Mouse (Mus musculus) mesoderm, embryonic 11.5 days (tissue): ENCODE results near the gene Olfr1404.
"Not testable (repeated sequence)": the region's sequence is repeated elsewhere in the genome, so short reads cannot be mapped to it uniquely, and the experiment has no call there.

Experiments
- DNase-seq: peaks from one replicate; pipeline ENCODE4 v3.0.0-alpha.2; 2012; ENCODE audit warnings: low read depth, low spot score

Olfr1404 gene

DNA sequence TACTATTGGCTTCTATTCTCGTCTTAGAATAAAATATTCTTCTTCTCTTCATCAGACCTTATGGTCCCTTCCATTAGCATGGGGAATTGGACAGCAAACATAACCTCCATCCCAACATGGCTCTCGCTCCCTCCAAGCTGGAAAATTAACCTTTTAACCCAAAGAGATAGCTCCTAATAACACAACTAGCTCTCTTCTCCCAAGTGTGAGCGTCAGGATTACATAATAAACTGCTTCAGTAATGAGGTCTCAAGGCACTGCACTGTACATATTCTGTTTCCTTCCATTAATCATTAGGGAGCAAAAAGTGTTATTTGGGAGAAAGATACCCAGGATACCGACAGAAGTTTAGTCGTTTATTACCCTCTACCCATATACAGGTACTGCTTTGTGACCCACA, at the start of gene Olfr1404:
Olfr1404 (plus strand) TSS at position 301 of the 400 bp plus-strand sequence.
- no peak for DNase-seq

GRCm38 (mm10) chr1:173174154-173174842, 37.9 kb upstream of the Olfr1404 start:
- DNase-seq, result no peak

- DNase-seq, result no peak
These were observed 21.7 kb upstream of the Olfr1404 start, which contains the start of gene Olfr1406 for GRCm38 (mm10) chr1:173190540-173190939. Olfr1406 (minus strand) TSS chr1:173190640.

- no peak for DNase-seq
These were observed 20.1 kb upstream of the Olfr1404 start for GRCm38 (mm10) chr1:173192059-173192458.

GRCm38 (mm10) chr1:173196359-173196758, 15.8 kb upstream of the Olfr1404 start:
- DNase-seq, result no peak

- no peak for DNase-seq
These were observed 14.7 kb upstream of the Olfr1404 start, which contains the start of gene Olfr218 for GRCm38 (mm10) chr1:173197508-173197907. Olfr218 (plus strand) TSS chr1:173197808.

DNA sequence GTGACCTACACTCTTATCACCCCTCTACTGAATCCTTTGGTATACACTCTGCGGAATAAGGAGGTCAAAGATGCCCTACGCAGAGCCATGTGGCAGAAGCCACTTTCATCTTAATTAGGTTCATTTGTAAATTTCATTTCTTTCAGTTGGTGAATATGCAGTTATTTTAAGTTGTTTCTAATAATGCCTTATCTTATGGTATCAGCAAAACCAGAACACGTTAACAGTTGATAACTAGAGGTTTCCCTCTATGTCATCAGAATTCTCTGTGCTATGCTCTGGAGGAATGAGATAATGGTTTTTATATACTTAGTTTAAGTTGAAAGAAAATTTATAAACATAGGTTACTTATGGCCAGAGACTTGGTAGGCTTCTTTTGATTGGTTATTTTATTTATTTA, 4.3 kb downstream of the Olfr1404 start:
- DNase-seq, result no peak

DNA sequence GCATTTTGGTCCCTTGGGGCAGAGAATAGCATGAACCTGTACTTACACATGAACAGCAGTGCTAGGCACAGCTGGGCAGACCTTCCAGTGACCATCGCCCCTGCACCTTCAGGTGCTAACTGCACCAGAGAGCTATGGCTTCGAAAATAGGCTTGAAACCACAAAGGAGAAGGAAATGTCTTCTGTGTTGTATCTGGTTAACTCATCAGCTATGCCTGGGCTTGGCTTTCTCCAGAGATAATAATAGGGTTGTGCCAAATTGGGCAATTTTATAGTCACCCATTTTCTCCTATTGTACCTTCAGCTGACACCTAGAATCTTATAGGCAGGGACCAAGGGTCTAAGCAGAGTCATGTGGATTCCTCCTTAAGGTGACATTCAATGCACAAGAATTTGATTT, 14.9 kb downstream of the Olfr1404 start, which contains the start of gene Fcer1a:
Fcer1a (minus strand) TSS at position 134 of the 400 bp plus-strand sequence.
- DNase-seq, result no peak

DNA sequence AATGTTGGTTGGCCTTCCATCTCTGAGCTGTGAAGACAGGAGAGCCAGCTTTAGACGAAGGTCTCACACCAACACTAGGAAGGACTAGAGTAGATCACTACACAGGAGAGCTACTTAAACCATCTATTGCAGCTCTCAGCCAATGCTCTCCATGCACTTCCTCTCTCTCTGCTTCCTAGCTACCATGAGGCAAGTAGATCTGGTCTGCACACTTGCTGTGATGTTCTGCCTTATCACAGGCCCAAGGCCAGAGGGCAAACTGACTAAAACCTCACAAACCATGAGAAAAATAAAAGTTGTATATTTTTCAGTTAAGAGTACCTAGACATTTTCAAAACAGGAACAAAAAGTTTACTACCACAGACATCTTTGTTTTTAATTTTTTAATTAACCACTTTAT, 24.8 kb downstream of the Olfr1404 start:
- DNase-seq, result not testable (repeated sequence)

GRCm38 (mm10) chr1:173249888-173250287, 37.7 kb downstream of the Olfr1404 start:
- no peak for DNase-seq

DNA sequence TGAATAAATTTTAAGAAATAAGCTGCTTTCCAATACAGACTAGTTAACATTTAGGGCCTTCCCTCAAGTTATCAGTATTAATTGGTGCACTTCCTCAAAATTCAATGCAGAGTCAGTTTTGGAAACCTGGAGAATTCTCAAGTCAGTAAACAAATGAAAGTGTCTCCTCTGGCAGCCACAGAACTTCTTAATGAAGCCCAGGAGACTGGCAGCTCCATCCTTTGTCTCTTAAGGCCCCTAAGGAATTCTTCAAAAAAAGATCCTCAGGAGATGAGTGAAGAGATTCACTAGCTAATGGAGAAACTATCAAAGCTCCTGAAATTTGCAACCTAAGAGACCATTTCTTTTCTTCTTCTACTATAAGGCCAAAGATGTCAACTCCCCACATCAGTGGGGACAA, 53.5 kb downstream of the Olfr1404 start, which contains the start of gene Olfr418:
Olfr418 (plus strand) TSS at position 301 of the 400 bp plus-strand sequence.
- DNase-seq, result no peak
